Mouse (Mus musculus) left cerebral cortex, postnatal 25 days (tissue): ENCODE results near the gene Hexim2. TPM values are rescaled to one million over a fixed set of nuclear protein-coding genes. Genes with fewer than 3 reads are reported as not detected.

Experiments used
- DNase-seq, 2 experiments: peaks; one replicate each; pipeline ENCODE4 v3.0.0; 2022; ENCODE audit warnings: low spot score in 2 of 2, mixed read lengths in 1 of 2
- intact Hi-C: fragments of 180-260 bp; cut with DNase I; formaldehyde crosslinking; loops from one replicate; pipeline ENCODE4 v1.15.1; 2025
- total RNA-seq, 2 experiments: library from RNA; stranded (reverse); gene quantifications; 2 replicates each; pipeline ENCODE4 v1.2.3; 2021

The Hexim2 gene
- total RNA-seq, 2 experiments from 2014 or later, result 11.7 to 13.6 TPM

- intact Hi-C loops, result loop anchor here (2.0 kb wide), 1 partner anchor 97 kb away; the partner anchor contains the start of gene Map3k14
- DNase-seq, result no peak
These were observed 37.9 kb downstream of the Hexim2 start for GRCm38 (mm10) chr11:103170111-103170493.

GRCm38 (mm10) chr11:103170494-103171285 is 38.5 kb downstream of the Hexim2 start, which contains the start of gene Fmnl1:
TSS of gene Fmnl1 (plus strand) at chr11:103171107.
- intact Hi-C loops, result loop anchor here (2.0 kb wide), 1 partner anchor 96 kb away; the partner anchor contains the start of gene Map3k14
- peak in 1 of 2 experiments; percentile 50 for DNase-seq

GRCm38 (mm10) chr11:103171286-103171620 is 39.0 kb downstream of the Hexim2 start:
- intact Hi-C loops, result loop anchor here (2.0 kb wide), 1 partner anchor 96 kb away; the partner anchor contains the start of gene Map3k14
- DNase-seq, result no peak

GRCm38 (mm10) chr11:103171703-103172391 is 39.6 kb downstream of the Hexim2 start:
- intact Hi-C loops, result loop anchor here (2.0 kb wide), 1 partner anchor 95 kb away; the partner anchor contains the start of gene Map3k14
- peak; percentile 27 to 34 for DNase-seq

GRCm38 (mm10) chr11:103172392-103173040 is 40.3 kb downstream of the Hexim2 start:
- DNase-seq, result no peak
- intact Hi-C loops, result no loop called here

GRCm38 (mm10) chr11:103173041-103173770 is 41.0 kb downstream of the Hexim2 start:
- intact Hi-C loops, result no loop called here
- no peak for DNase-seq

GRCm38 (mm10) chr11:103173771-103174344 is 41.6 kb downstream of the Hexim2 start:
- intact Hi-C loops, result no loop called here
- DNase-seq, result peak; percentile 48 to 79

GRCm38 (mm10) chr11:103174411-103174832 is 42.2 kb downstream of the Hexim2 start:
- no peak for DNase-seq
- intact Hi-C loops, result no loop called here

- intact Hi-C loops, result no loop called here
- DNase-seq, result no peak
These were observed 42.7 kb downstream of the Hexim2 start for GRCm38 (mm10) chr11:103174891-103175391.

GRCm38 (mm10) chr11:103175688-103176442 is 43.6 kb downstream of the Hexim2 start:
- DNase-seq, result no peak
- intact Hi-C loops, result no loop called here

- no peak for DNase-seq
- intact Hi-C loops, result no loop called here
These were observed 44.3 kb downstream of the Hexim2 start for GRCm38 (mm10) chr11:103176510-103176909.

GRCm38 (mm10) chr11:103177216-103177615 is 45.0 kb downstream of the Hexim2 start:
- intact Hi-C loops, result no loop called here
- DNase-seq, result no peak

- no peak for DNase-seq
- intact Hi-C loops, result no loop called here
These were observed 45.7 kb downstream of the Hexim2 start for GRCm38 (mm10) chr11:103177815-103178485.

GRCm38 (mm10) chr11:103178748-103179147 is 46.5 kb downstream of the Hexim2 start:
- no peak for DNase-seq
- intact Hi-C loops, result no loop called here

- intact Hi-C loops, result no loop called here
- DNase-seq, result no peak
These were observed 48.2 kb downstream of the Hexim2 start for GRCm38 (mm10) chr11:103180426-103180825.

GRCm38 (mm10) chr11:103181349-103181748 is 49.1 kb downstream of the Hexim2 start:
- peak in 1 of 2 experiments; percentile 60 for DNase-seq
- intact Hi-C loops, result no loop called here

- intact Hi-C loops, result no loop called here
- no peak for DNase-seq
These were observed 49.7 kb downstream of the Hexim2 start for GRCm38 (mm10) chr11:103181911-103182310.

- intact Hi-C loops, result no loop called here
- DNase-seq, result peak; percentile 58 to 63
These were observed 52.7 kb downstream of the Hexim2 start for GRCm38 (mm10) chr11:103184891-103185290.
